Mouse (Mus musculus) heart, adult 9 months (tissue): Measurements from ENCODE around the gene Hic1.
A peak's percentile ranks its signal among the peaks of the same experiment; 100 is the strongest.
"Not testable (repeated sequence)": the region's sequence is repeated elsewhere in the genome, so short reads cannot be mapped to it uniquely, and the experiment has no call there.

Experiments used
- DNase-seq, 2 experiments: peaks; one replicate each; pipeline ENCODE4 v3.0.0; 2022; ENCODE audit warnings: low spot score in 2 of 2

Hic1 gene

DNA sequence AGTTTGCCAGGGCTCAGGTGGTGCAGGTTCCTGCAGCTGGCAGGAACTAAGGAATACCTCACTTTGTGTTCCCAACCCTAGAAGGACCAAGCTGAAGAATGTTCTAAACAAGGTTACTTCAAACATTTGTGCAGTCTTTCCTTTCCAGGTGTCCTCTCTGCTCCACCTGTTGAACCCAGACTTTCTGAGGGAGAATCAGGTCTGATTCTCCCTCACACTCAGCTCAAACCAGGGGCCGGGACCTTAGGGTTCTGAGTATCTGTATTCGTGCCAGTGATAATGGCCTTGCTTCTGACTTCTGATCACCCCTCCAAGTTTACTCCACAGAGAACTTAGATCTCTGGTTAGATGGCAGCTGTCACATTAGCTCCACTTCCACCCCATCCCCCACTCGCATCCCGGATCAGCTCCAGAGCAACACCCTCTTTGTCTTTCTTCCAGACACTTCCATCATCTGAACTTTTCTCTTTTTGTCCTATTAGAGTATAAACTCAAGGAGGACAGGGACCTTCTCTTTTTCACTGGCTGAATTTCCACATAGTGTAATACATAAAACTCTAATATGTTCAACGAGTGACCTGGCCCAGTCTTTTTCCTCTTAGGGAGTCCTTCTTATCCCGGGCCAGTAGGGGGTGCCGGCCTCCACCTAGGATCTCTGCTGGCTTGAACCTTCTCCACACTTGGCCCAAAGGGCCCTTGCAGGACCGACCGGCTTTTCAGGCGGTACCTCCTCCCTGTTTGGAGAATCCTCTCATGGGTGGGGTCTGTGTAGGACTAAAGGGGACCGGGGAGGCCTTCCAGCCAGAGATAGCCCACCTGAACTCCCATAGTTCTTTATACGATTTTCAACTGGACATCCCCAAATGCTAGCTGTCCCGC, 23.3 kb upstream of the Hic1 start:
- DNase-seq, result peak; percentile 77 to 82

DNA sequence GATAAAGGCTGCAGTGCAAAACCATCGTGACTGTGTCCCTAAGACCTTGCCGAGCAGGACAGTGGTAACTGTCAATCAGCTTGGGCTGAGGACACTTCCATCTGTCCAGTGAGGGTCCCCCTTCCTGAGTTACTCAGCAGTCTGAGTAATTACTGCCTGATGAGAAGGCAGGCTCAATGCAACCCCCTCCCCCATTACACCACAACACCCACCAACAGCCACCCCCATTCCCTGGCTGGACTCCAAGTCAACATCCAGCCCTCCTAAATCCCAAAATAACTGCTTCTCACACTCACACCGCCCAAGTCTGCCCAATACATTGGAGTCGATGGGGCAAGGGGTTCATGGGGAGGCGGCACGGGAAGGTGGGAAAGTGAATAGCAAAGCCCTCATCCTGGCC, 22.5 kb upstream of the Hic1 start:
- DNase-seq, result no peak

- DNase-seq, result no peak
These were observed 21.7 kb upstream of the Hic1 start, which contains the start of gene Dph1 for GRCm38 (mm10) chr11:75190905-75191441. TSS of gene Dph1 (minus strand) at chr11:75191241.

GRCm38 (mm10) chr11:75190371-75190724, 21.0 kb upstream of the Hic1 start:
- DNase-seq, result peak; percentile 62 to 78

DNA sequence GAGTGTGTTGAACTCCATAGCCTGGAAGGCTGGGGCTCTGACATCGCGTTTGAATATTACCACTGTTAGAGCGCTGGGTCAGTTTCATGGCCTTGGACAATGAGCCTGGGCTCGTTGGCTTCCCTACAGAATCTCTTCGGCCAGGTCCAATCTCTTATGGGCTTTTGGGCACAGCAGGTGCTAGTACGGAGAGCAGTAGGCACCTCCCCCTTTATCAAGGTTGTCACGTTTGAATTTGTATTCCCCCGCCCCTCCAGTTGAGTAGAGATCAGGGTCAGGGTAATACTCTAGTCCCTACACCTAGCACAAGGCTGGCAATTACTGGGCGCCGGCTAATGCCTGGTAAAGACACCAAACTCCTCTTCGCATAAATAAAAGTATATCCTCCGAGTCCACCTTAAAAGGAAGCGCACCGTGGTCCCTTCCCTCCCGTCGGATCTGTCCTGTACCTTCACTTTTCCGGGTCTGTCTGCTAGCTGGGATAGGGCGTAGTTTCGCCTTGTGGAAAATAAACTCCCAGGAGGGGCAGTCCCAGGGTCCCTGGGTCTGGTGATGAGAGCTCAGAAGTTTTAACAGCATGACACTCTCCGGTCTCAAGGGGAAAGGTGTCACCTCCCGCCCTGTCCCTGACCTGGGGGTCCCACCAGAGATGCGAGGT, 20.5 kb upstream of the Hic1 start:
- peak in 1 of 2 experiments; percentile 24 for DNase-seq

DNA sequence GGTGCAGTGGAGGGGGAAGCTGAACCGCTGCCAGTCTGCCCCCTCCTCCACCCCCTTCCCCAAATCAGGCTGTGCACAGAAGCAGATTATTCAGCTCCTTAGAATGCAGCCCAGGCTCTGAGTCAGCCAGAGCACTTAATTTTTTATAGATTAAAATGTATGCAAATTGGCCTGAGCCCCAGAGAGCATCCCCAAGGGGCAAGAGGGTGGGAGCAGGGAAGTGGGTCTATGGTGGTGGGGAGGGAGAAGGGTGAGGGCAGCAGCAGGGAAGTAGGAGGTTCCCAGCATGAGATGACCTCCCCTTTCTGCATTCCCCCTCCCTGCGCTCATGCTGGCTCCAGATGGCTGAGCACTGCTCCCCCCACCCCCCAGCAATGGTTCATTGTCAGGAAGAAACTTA, 15.7 kb upstream of the Hic1 start:
- no peak for DNase-seq

- no peak for DNase-seq
These were observed 15.3 kb upstream of the Hic1 start for GRCm38 (mm10) chr11:75184573-75184972.

- no peak for DNase-seq
These were observed 14.7 kb upstream of the Hic1 start for GRCm38 (mm10) chr11:75183917-75184570.

DNA sequence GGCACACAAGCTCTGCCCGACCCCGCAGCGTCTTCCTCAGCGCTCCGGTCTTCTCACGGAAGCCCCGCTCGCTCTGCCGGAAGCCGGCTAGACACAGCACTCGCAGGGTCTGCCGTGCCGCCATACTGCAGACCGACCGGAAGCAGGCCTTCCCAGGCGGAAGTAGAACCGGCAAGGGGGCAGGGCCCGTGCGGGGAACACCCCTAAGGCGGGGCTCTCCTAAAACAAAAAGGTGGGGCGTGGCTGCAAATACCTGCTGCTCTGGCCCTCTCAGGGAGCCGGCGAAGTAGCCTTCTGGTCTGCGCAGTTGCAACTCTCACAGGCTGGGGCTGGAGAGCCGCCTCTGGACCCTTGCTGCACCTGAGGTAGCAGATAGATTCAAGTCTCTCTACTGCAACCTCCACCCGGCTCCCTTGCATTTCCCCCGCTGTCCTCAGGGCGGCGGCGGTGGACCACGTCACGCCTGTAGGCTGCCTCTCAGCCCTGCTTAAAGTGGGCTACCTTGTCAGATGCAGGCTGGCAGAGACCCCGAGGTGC, 9.4 kb upstream of the Hic1 start, which contains the start of gene Ovca2:
Gene Ovca2 (minus strand): TSS at position 164 of the 537 bp plus-strand sequence.
- peak; percentile 83 to 89 for DNase-seq

- no peak for DNase-seq
These were observed 8.7 kb upstream of the Hic1 start for GRCm38 (mm10) chr11:75178011-75178410.

- DNase-seq, result not testable (repeated sequence)
These were observed 5.3 kb upstream of the Hic1 start for GRCm38 (mm10) chr11:75174574-75174973.

DNA sequence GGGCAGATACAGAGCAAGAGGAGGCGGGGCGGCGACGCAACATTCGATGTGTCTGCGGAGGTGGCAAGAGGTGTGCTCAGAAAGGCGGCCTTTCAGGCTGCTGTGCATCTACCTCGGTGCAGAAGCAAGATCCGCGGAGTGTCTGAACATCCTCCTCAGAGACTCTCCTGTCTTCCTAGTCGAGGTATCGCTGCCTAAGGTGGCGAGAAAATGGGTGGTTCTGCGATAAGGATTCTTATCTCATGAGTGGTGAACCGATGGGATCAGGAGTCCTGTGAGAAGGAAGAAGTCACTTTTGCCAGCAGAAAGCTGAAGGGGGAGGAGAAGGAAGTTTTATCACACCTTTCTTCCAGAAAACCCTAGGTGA, 4.5 kb upstream of the Hic1 start:
- DNase-seq, result no peak

DNA sequence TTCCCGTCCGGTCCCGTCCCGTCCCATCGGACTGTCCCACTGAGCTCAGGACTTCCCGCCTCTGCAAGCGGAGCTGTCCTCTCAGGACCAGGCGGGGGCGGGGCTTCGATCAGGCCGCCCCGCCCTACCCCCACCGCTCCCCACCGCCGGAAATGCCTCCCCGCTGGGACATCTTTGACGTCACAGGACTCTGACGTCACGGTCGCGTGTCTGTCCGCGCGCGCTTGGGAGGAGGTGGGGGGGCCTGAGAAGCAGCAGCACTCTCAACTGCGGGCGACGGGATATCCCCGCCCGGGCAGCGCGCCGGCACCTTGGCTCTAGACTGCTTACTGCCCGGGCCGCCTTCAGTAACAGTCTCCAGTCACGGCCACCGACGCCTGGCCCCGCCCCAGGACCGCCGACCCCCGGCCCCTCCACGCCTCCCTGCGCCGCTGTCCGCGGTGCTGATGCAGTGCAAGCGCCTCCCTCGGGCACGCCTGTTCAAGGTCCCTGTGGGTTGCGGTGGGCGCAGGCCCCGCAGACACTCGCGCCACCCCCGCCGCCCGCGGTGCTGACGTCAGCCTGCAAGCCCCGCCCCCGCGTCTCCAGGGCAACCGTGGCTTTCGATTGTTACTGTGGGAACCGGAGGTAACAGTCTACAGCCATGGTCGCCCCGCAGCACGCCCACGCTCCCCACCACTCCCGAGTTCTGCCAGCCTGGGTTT, 3.9 kb upstream of the Hic1 start:
- peak; percentile 67 to 69 for DNase-seq

GRCm38 (mm10) chr11:75172151-75173094, 3.1 kb upstream of the Hic1 start:
- no peak for DNase-seq

DNA sequence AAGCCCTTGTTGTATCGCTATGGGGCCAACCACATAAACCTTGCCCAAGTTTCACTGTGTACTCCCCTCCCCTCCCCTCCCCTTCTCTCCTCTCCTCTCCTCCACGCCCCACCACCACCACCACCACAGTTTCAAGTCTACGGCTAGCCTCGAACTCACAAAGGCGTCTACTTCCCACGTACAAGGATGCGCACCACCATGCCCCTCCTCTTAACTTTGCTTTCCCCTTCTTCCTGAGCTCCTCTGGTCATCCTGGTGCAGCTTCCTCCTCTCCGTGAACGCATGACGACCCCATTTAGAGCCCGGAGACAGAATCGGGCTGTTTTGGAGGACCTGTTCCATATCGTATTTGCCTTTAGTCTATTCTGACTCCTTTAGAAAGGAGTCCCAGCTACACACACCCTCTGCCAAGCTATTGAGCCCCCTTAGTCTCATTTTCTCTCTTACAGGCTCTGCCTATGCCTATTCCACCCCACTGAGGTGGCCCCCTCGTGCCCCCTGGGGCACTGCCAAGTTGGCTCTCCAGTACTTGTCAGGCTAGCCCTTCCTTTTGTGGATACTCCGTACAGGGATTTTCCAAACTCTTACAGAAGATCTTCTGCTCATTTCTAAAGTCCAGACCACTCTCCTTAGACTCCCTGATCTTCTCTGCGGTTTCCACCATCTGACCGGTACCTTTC, 2.0 kb upstream of the Hic1 start:
- no peak for DNase-seq

DNA sequence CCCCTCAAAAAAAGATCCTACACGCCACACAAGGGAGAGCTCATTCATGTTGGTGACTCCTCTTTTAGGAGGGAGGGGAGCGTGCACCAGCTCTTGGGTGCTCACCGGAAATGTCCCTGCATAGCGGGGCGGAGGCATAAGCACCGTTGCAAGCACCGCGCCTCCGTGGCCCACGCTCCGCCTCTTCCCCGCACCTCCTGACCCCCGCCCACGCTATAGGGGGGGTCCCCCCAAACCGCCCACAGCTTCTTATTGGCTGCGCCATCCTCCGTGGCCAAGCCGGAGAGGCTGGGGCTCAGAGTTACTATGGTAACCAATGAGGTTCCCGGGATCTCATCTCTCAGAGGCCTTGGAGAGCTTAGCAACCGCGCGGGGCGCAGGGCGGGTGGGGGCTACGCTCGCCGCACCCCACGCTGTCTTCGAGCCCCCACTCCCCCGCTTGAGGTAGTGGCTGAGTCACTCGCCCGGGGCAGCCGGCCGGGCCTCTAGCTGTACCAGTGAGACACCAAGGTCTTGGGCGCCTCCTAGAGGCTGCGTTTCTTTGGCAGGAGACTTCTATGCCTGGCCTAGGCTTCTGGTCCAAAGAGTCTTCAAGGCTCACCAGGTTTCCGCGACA, 925 bp upstream of the Hic1 start:
- DNase-seq, result peak; percentile 93 to 95

GRCm38 (mm10) chr11:75168590-75169361, 543 bp downstream of the Hic1 start:
- peak; percentile 90 for DNase-seq
